In the genomic region with DNA sequence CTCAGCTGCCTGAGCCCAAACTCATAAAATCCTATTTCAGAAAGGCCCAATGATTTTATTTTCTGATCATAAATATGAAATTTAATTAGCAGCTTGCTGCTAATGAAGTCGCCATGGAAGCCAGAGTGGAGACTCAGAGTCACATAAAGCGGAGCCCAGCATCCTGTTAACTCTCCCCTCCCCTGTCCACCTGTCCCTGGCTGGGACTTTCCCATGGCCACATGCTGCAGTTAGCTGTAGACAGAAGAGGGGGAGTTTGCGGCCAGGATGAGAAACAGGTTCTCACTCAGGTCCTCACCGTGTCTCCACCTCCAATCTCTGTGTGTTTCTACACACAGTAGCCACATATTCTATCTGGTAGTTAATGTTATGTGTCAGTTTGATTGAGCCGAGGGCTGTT, we compare ENCODE assay signal across 24 mouse cellular contexts. TPM values are rescaled to one million over a fixed set of nuclear protein-coding genes. Genes with fewer than 3 reads are reported as not detected.
DNase-seq lines count a peak whose midpoint lies in the region; ATAC-seq and TF ChIP-seq lines count a peak whose summit lies in the region.
"Had no signal": no experiment of that assay in that cellular context is flagged by ENCODE, and none has a peak within 500 bp of the region (broad histone marks: within the 10 kb centered on the region; RNA-seq: fewer than 3 reads in every experiment).

No protein-coding gene starts in this region.

- peak; percentile 10 for TF ChIP-seq RAD21 in CH12.LX (IDR thresholded peaks at IDR 0.05; ENCODE audit: low read depth, low read length)

- TF ChIP-seq EP300 in CH12.LX (IDR thresholded peaks at IDR 0.05; ENCODE audit: low read length): peak; percentile 91

- DNase-seq in spleen, adult 12 weeks (ENCODE audit: low spot score): peak; percentile 6
- no peak for DNase-seq in spleen, postnatal 4 days (ENCODE audit: low spot score in 2 of 2)
- peak; percentile 88 for DNase-seq in CH12.LX (ENCODE audit: extremely low read depth)
- peak; percentile 78 to 79 for DNase-seq in natural killer cell, adult 2 months (ENCODE audit: low spot score in 2 of 2)
- peak; percentile 81 for DNase-seq in splenic B cell, adult 2 months (ENCODE audit: low read depth, low spot score)
- DNase-seq in ovary, postnatal 14 days (ENCODE audit: low spot score): no peak
- DNase-seq: adrenal gland, postnatal 10 days; cerebellum, adult 2 months; cerebellum, postnatal 25 days; embryo, embryonic 11 days; gastrocnemius, postnatal 36 days; kidney, adult 8-10 months; kidney, postnatal 25 days; lung, postnatal 10 days; right cerebral cortex, postnatal 14 days had no signal

- dilution Hi-C loops in CH12.LX (cut with MboI; ENCODE audit: extremely low pct_ligation_motif_present, extremely low pct_unique_long_range_greater_than_20kb, low sequenced_read_pairs): no loop called here

- no peak overlapping the region for H3K9ac ChIP-seq in CH12.LX (ENCODE audit: insufficient read depth, low read depth)
- H3K9ac ChIP-seq in midbrain, embryonic 15.5 days: no peak overlapping the region
- H3K9ac ChIP-seq in intestine, embryonic 15.5 days: no peak overlapping the region
- H3K9ac ChIP-seq: forebrain, embryonic 15.5 days; hindbrain, embryonic 13.5 days; limb, embryonic 13.5 days; liver, embryonic 12.5 days; midbrain, embryonic 13.5 days had no signal

- peak; percentile 42; the same call in 1 of the 2 replicates for TF ChIP-seq POLR2A in CH12.LX (IDR thresholded peaks at IDR 0.05; ENCODE audit: low read depth, low read length)

- H3K27ac ChIP-seq in CH12.LX (ENCODE audit: insufficient read depth, low read depth): peak overlapping the region; percentile 84
- no peak overlapping the region for H3K27ac ChIP-seq in midbrain, embryonic 15.5 days
- no peak overlapping the region for H3K27ac ChIP-seq in intestine, embryonic 15.5 days
- H3K27ac ChIP-seq: forebrain, embryonic 15.5 days; heart, adult 2 months; hindbrain, embryonic 13.5 days; limb, embryonic 13.5 days; liver, embryonic 12.5 days; midbrain, embryonic 13.5 days had no signal

- H3K4me1 ChIP-seq in CH12.LX (ENCODE audit: control insufficient read depth in 1 of 2, insufficient read depth in 2 of 2): peaks cover 44 to 68% of the 10 kb centered on the region in 2 experiments
- no peaks in the 10 kb centered on the region for H3K4me1 ChIP-seq in midbrain, embryonic 15.5 days
- 0 out of 2 replicates have a peak, but pooled peaks cover 4% of the 10 kb centered on the region for H3K4me1 ChIP-seq in intestine, embryonic 15.5 days (replicated peaks)
- H3K4me1 ChIP-seq: forebrain, embryonic 15.5 days; hindbrain, embryonic 13.5 days; liver, embryonic 12.5 days; midbrain, embryonic 13.5 days had no signal

- peak overlapping the region; percentile 26 for H3K4me2 ChIP-seq in CH12.LX (ENCODE audit: insufficient read depth, low read depth, poor library complexity, severe bottlenecking)
- no peak overlapping the region for H3K4me2 ChIP-seq in midbrain, embryonic 15.5 days
- no peak overlapping the region for H3K4me2 ChIP-seq in intestine, embryonic 15.5 days (replicated peaks)
- H3K4me2 ChIP-seq: forebrain, embryonic 15.5 days; hindbrain, embryonic 13.5 days; limb, embryonic 13.5 days; liver, embryonic 12.5 days; midbrain, embryonic 13.5 days had no signal

- ATAC-seq in midbrain, embryonic 15.5 days (replicated peaks): no peak
- no peak for ATAC-seq in intestine, embryonic 15.5 days
- ATAC-seq: forebrain, embryonic 15.5 days; liver, embryonic 12.5 days; midbrain, embryonic 13.5 days had no signal

- in situ Hi-C loops in CH12.LX (cut with MboI; ENCODE audit: low pct_ligation_motif_present, low pct_unique_long_range_greater_than_20kb, low sequenced_read_pairs): no loop called here

- H3K9me3 ChIP-seq in CH12.LX (replicated peaks; ENCODE audit: low read length): peaks cover 15% of the 10 kb centered on the region
- no peaks in the 10 kb centered on the region for H3K9me3 ChIP-seq in midbrain, embryonic 15.5 days
- no peaks in the 10 kb centered on the region for H3K9me3 ChIP-seq in intestine, embryonic 15.5 days
- H3K9me3 ChIP-seq: forebrain, embryonic 15.5 days; hindbrain, embryonic 13.5 days; liver, embryonic 12.5 days; midbrain, embryonic 13.5 days had no signal

- no peak for TF ChIP-seq CTCF in CH12.LX (conservative IDR thresholded peaks at IDR 0.05 in 1 of 2, IDR thresholded peaks at IDR 0.05 in 1 of 2; ENCODE audit: low read depth in 2 of 2, low read length in 2 of 2)

- H3K4me3 ChIP-seq in CH12.LX (replicated peaks in 1 of 3; ENCODE audit: low read depth in 2 of 3, low read length in 2 of 3, poor library complexity in 1 of 3): no peak overlapping the region
- H3K4me3 ChIP-seq in midbrain, embryonic 15.5 days: no peak overlapping the region
- H3K4me3 ChIP-seq in intestine, embryonic 15.5 days (replicated peaks): no peak overlapping the region
- H3K4me3 ChIP-seq: forebrain, embryonic 15.5 days; heart, adult 2 months; hindbrain, embryonic 13.5 days; limb, embryonic 13.5 days; liver, embryonic 12.5 days; midbrain, embryonic 13.5 days had no signal

- peaks cover 50% of the 10 kb centered on the region for H3K79me2 ChIP-seq in CH12.LX (replicated peaks; ENCODE audit: control insufficient read depth, extremely low read depth, insufficient read depth, poor library complexity, severe bottlenecking)

- WGBS in midbrain, embryonic 15.5 days: 88% methylated on average over 5 of the region's 5 CpGs
- WGBS in intestine, embryonic 15.5 days: 83% methylated on average over 5 of the region's 5 CpGs

- H3K27me3 ChIP-seq in CH12.LX (replicated peaks): no peaks in the 10 kb centered on the region
- no peaks in the 10 kb centered on the region for H3K27me3 ChIP-seq in splenic B cell, adult 2 months (ENCODE audit: control insufficient read depth, insufficient read depth, low read length, poor library complexity, severe bottlenecking)
- H3K27me3 ChIP-seq in midbrain, embryonic 15.5 days (replicated peaks): no peaks in the 10 kb centered on the region
- no peaks in the 10 kb centered on the region for H3K27me3 ChIP-seq in intestine, embryonic 15.5 days (replicated peaks)
- H3K27me3 ChIP-seq: hindbrain, embryonic 13.5 days; limb, embryonic 13.5 days; liver, embryonic 12.5 days; midbrain, embryonic 13.5 days had no signal

- peaks cover 35 to 73% of the 10 kb centered on the region in 2 experiments for H3K36me3 ChIP-seq in CH12.LX (replicated peaks in 1 of 2; ENCODE audit: control insufficient read depth in 1 of 2, insufficient read depth in 1 of 2, low read length in 1 of 2)
- no peaks in the 10 kb centered on the region for H3K36me3 ChIP-seq in splenic B cell, adult 2 months (ENCODE audit: control insufficient read depth, insufficient read depth, low read length, poor library complexity, severe bottlenecking)
- H3K36me3 ChIP-seq in midbrain, embryonic 15.5 days (replicated peaks): no peaks in the 10 kb centered on the region
- no peaks in the 10 kb centered on the region for H3K36me3 ChIP-seq in intestine, embryonic 15.5 days
- H3K36me3 ChIP-seq: forebrain, embryonic 15.5 days; hindbrain, embryonic 13.5 days; limb, embryonic 13.5 days; liver, embryonic 12.5 days; midbrain, embryonic 13.5 days had no signal

TF ChIP-seq in CH12.LX, 34 proteins besides CTCF, POLR2A, EP300 and RAD21 (continues in another document):
- TF ChIP-seq MEF2A (IDR thresholded peaks at IDR 0.05; ENCODE audit: borderline replicate concordance, low read depth, low read length) (peak; percentile 87), JUN (IDR thresholded peaks at IDR 0.05; ENCODE audit: insufficient read depth, low read depth, low read length) (no peak), USF2 (conservative IDR thresholded peaks at IDR 0.05; ENCODE audit: low read depth, low read length) (peak; percentile 32; the same call in 1 of the 2 replicates), MAZ (IDR thresholded peaks at IDR 0.05; ENCODE audit: low read depth, low read length) (peak; percentile 94), MAX (IDR thresholded peaks at IDR 0.05; ENCODE audit: low read length) (peak; percentile 93), PAX5 (IDR thresholded peaks at IDR 0.05; ENCODE audit: low read length) (no peak), MAFK (IDR thresholded peaks at IDR 0.05; ENCODE audit: insufficient replicate concordance, low read length) (0 out of 2 replicates have a peak, but pooled peaks have one; percentile 69), ZNF384 (IDR thresholded peaks at IDR 0.05; ENCODE audit: low read depth, low read length) (no peak), POLR2AphosphoS2 (IDR thresholded peaks at IDR 0.05; ENCODE audit: low read depth, low read length) (no peak), HCFC1 (IDR thresholded peaks at IDR 0.05; ENCODE audit: low read depth, low read length) (peak; percentile 24; the same call in 1 of the 2 replicates), UBTF (IDR thresholded peaks at IDR 0.05; ENCODE audit: low read depth, low read length) (no peak), USF1 (IDR thresholded peaks at IDR 0.05; ENCODE audit: low read depth, low read length) (peak; percentile 46), CHD1 (IDR thresholded peaks at IDR 0.05; ENCODE audit: low read depth, low read length) (0 out of 2 replicates have a peak, but pooled peaks have one; percentile 54), ZMIZ1 (IDR thresholded peaks at IDR 0.05; ENCODE audit: low read depth, low read length) (peak; percentile 43; the same call in 1 of the 2 replicates), NRF1 (IDR thresholded peaks at IDR 0.05; ENCODE audit: low read depth, low read length) (no peak), E2F4 (IDR thresholded peaks at IDR 0.05; ENCODE audit: insufficient replicate concordance, low read depth, low read length) (no peak), ETS1 (conservative IDR thresholded peaks at IDR 0.05; ENCODE audit: low read depth, low read length) (peak; percentile 80), JUND (conservative IDR thresholded peaks at IDR 0.05; ENCODE audit: low read depth, low read length) (0 out of 2 replicates have a peak, but pooled peaks have one; percentile 24), RCOR1 (conservative IDR thresholded peaks at IDR 0.05; ENCODE audit: low read depth, low read length) (peak; percentile 72; the same call in 1 of the 2 replicates), SIN3A (IDR thresholded peaks at IDR 0.05; ENCODE audit: low read length) (peak; percentile 84), IRF4 (IDR thresholded peaks at IDR 0.05; ENCODE audit: low read depth, low read length) (peak; percentile 68), ELF1 (IDR thresholded peaks at IDR 0.05; ENCODE audit: low read depth, low read length) (peak; percentile 54), KAT2A (IDR thresholded peaks at IDR 0.05; ENCODE audit: insufficient replicate concordance, low read length) (no peak), MXI1 (IDR thresholded peaks at IDR 0.05; ENCODE audit: low read depth, low read length) (peak; percentile 79)

RNA-seq across cellular contexts. Expression of a gene that starts 48.6 kb away (rescaled TPM):
- 25.0 and 31.9 TPM in 2 replicates for total RNA-seq in CH12.LX (2012; rRNA removed)
- total RNA-seq in CH12.LX (2014; rRNA removed): 12.0 and 16.1 TPM in 2 replicates
- polyA plus RNA-seq in CH12.LX (2012; ENCODE audit: insufficient read length, low read depth): 81.6 and 84.6 TPM in 2 replicates
- polyA plus RNA-seq in midbrain, embryonic 15.5 days (2015; fragmentation: Nextera tagmentation; extraction: Ambion mirVana): 0.17 and 0.19 TPM in 2 replicates
- polyA plus RNA-seq in intestine, embryonic 15.5 days (2015; fragmentation: Nextera tagmentation; extraction: Ambion mirVana): 0.65 and 0.77 TPM in 2 replicates
- total RNA-seq: MEL had no signal

Comparison
In these comparisons a context has a peak if more than half of its experiments do, and no peak if none do; other contexts are left out.
1. DNase-seq: peak in spleen, adult 12 weeks (single experiment), CH12.LX (single experiment), natural killer cell, adult 2 months (2 of 2) and splenic B cell, adult 2 months (single experiment); none in spleen, postnatal 4 days (0 of 2) and ovary, postnatal 14 days (single experiment).
2. RNA of a gene that starts 48.6 kb away (polyA plus RNA-seq): 81.6 to 84.6 TPM in CH12.LX; 0.65 to 0.77 TPM in intestine, embryonic 15.5 days and 0.17 to 0.19 TPM in midbrain, embryonic 15.5 days; every median in the first group is over 10 times any median in the second.